Mouse (Mus musculus): ENCODE measurements around the gene Tbl1x. TPM values are rescaled to one million over a fixed set of nuclear protein-coding genes. Genes with fewer than 3 reads are reported as not detected.
"Not testable (repeated sequence)": the region's sequence is repeated elsewhere in the genome, so short reads cannot be mapped to it uniquely, and the experiment has no call there.

Gene Tbl1x
- polyA plus RNA-seq, 1 experiment, result 8.3 TPM

- WGBS, result 38% methylated on average over 8 of the region's 8 CpGs
- no peak for DNase-seq (ENCODE audit: low read depth in 1 of 2, low spot score in 2 of 2)
- H3K36me3 ChIP-seq (ENCODE audit: control insufficient read depth, insufficient read depth, low read length), result no peaks in the 10 kb centered on the region
- no peaks in the 10 kb centered on the region for H3K27me3 ChIP-seq (ENCODE audit: control insufficient read depth, insufficient read depth, low read length)
- no peak overlapping the region for H3K27ac ChIP-seq (ENCODE audit: insufficient read depth, low read length)
- no peak for TF ChIP-seq CTCF (IDR thresholded peaks at IDR 0.05; ENCODE audit: extremely low read depth, insufficient read depth, insufficient read length, insufficient replicate concordance)
- H3K4me3 ChIP-seq (ENCODE audit: extremely low read depth, insufficient read depth, insufficient read length), result no peak overlapping the region
- H3K4me1 ChIP-seq (ENCODE audit: control insufficient read depth, insufficient read depth, insufficient read length), result peaks cover 6% of the 10 kb centered on the region
Measured at GRCm38 (mm10) chrX:77517274-77518085, 6.7 kb downstream of the Tbl1x start.

DNA sequence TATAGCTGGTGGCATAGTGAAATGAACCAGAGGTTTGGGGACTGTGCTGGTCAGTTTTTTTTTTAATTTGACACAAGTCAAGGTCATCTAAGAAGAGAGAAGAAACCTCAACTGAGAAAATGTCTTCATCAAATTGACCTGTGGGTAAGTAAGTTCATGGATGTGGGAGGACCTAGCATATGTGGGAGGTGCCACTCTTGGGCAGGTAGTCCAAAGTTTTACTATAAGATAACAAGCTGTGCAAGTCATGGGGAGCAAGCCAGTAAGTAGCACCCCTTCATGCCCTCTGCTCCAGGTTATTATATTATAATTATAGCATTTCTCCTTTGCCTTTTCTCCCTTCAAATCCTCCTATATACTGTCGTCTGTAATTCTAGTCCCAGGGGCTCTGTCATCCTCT lies 8.1 kb downstream of the Tbl1x start:
- Histone ChIP-seq H3K27me3 (ENCODE audit: control insufficient read depth, insufficient read depth, low read length) (no peaks in the 10 kb centered on the region), H3K4me1 (ENCODE audit: control insufficient read depth, insufficient read depth, insufficient read length) (peaks cover 10% of the 10 kb centered on the region), H3K27ac (ENCODE audit: insufficient read depth, low read length) (no peak overlapping the region), H3K36me3 (ENCODE audit: control insufficient read depth, insufficient read depth, low read length) (no peaks in the 10 kb centered on the region), H3K4me3 (ENCODE audit: extremely low read depth, insufficient read depth, insufficient read length) (no peak overlapping the region)
- no peak for DNase-seq (ENCODE audit: low read depth in 1 of 2, low spot score in 2 of 2)
- 77% methylated on average over 1 of the region's 1 CpGs for WGBS
- TF ChIP-seq POLR2A (IDR thresholded peaks at IDR 0.05; ENCODE audit: low read depth, low read length), result no peak
- TF ChIP-seq CTCF (IDR thresholded peaks at IDR 0.05; ENCODE audit: extremely low read depth, insufficient read depth, insufficient read length, insufficient replicate concordance), result no peak

- Histone ChIP-seq H3K36me3 (ENCODE audit: control insufficient read depth, insufficient read depth, low read length) (no peaks in the 10 kb centered on the region), H3K4me3 (ENCODE audit: extremely low read depth, insufficient read depth, insufficient read length) (no peak overlapping the region), H3K27me3 (ENCODE audit: control insufficient read depth, insufficient read depth, low read length) (no peaks in the 10 kb centered on the region), H3K27ac (ENCODE audit: insufficient read depth, low read length) (no peak overlapping the region), H3K4me1 (ENCODE audit: control insufficient read depth, insufficient read depth, insufficient read length) (peaks cover 8% of the 10 kb centered on the region)
- DNase-seq (ENCODE audit: low read depth in 1 of 2, low spot score in 2 of 2), result no peak
- 65% methylated on average over 3 of the region's 3 CpGs for WGBS
- TF ChIP-seq POLR2A (IDR thresholded peaks at IDR 0.05; ENCODE audit: low read depth, low read length) (no peak), CTCF (IDR thresholded peaks at IDR 0.05; ENCODE audit: extremely low read depth, insufficient read depth, insufficient read length, insufficient replicate concordance) (no peak)
Measured at GRCm38 (mm10) chrX:77522842-77523375, 12.1 kb downstream of the Tbl1x start.

DNA sequence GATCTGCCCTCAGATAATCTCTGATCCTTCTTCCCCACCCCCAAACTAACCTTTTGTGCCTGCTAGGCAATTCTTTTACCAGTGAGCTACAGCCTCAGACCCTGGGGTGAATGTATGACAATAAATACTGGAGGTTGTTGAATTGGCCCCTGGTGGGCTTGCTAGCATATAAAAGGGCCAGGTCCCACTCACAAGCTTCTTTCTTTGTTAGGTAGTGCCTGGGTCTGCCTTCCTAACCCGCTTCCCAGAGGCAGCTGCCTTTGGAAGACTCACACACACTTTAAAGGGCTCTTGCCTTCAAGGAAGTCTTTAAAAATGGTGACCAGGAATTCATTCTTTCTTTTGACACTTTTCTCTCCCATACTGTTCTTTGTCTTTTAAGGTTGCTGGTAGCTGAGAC lies 14.4 kb downstream of the Tbl1x start:
- no peak overlapping the region for H3K4me3 ChIP-seq (ENCODE audit: extremely low read depth, insufficient read depth, insufficient read length)
- WGBS, result 58% methylated on average over 1 of the region's 1 CpGs
- no peak for DNase-seq (ENCODE audit: low read depth in 1 of 2, low spot score in 2 of 2)
- H3K27ac ChIP-seq (ENCODE audit: insufficient read depth, low read length), result no peak overlapping the region
- peaks cover 4% of the 10 kb centered on the region; the same call in 1 of the 2 replicates for H3K4me1 ChIP-seq (ENCODE audit: control insufficient read depth, insufficient read depth, insufficient read length)
- H3K27me3 ChIP-seq (ENCODE audit: control insufficient read depth, insufficient read depth, low read length), result no peaks in the 10 kb centered on the region
- no peak for TF ChIP-seq CTCF (IDR thresholded peaks at IDR 0.05; ENCODE audit: extremely low read depth, insufficient read depth, insufficient read length, insufficient replicate concordance)
- H3K36me3 ChIP-seq (ENCODE audit: control insufficient read depth, insufficient read depth, low read length), result no peaks in the 10 kb centered on the region

GRCm38 (mm10) chrX:77528401-77528800 lies 17.6 kb downstream of the Tbl1x start:
- H3K27ac ChIP-seq (ENCODE audit: insufficient read depth, low read length), result no peak overlapping the region
- no peaks in the 10 kb centered on the region for H3K36me3 ChIP-seq (ENCODE audit: control insufficient read depth, insufficient read depth, low read length)
- no peak for DNase-seq (ENCODE audit: low read depth in 1 of 2, low spot score in 2 of 2)
- no peaks in the 10 kb centered on the region for H3K27me3 ChIP-seq (ENCODE audit: control insufficient read depth, insufficient read depth, low read length)
- peaks cover 5% of the 10 kb centered on the region; the same call in 1 of the 2 replicates for H3K4me1 ChIP-seq (ENCODE audit: control insufficient read depth, insufficient read depth, insufficient read length)
- TF ChIP-seq POLR2A (IDR thresholded peaks at IDR 0.05; ENCODE audit: low read depth, low read length) (no peak), CTCF (IDR thresholded peaks at IDR 0.05; ENCODE audit: extremely low read depth, insufficient read depth, insufficient read length, insufficient replicate concordance) (no peak)
- 88% methylated on average over 1 of the region's 1 CpGs for WGBS
- no peak overlapping the region for H3K4me3 ChIP-seq (ENCODE audit: extremely low read depth, insufficient read depth, insufficient read length)

DNA sequence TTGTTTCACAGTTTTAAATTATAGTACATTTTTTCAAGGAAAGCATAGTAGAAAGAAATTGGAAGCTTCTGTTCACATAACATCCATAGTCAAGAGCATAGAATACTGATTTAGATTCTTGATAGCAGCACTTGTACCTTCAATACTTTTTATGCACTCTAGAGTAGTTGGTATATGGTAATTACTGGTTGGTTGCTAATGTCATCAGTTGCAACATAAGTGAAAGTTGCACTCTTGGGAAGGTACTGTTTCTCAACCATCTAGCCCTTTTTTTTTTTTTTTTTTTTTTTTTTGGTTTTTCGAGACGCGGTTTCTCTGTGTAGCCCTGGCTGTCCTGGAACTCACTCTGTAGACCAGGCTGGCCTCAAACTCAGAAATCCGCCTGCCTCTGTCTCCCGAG lies 20.2 kb downstream of the Tbl1x start:
- TF ChIP-seq POLR2A (IDR thresholded peaks at IDR 0.05; ENCODE audit: low read depth, low read length) (no peak), CTCF (IDR thresholded peaks at IDR 0.05; ENCODE audit: extremely low read depth, insufficient read depth, insufficient read length, insufficient replicate concordance) (no peak)
- Histone ChIP-seq H3K36me3 (ENCODE audit: control insufficient read depth, insufficient read depth, low read length) (no peaks in the 10 kb centered on the region), H3K27me3 (ENCODE audit: control insufficient read depth, insufficient read depth, low read length) (no peaks in the 10 kb centered on the region), H3K4me3 (ENCODE audit: extremely low read depth, insufficient read depth, insufficient read length) (no peak overlapping the region), H3K4me1 (ENCODE audit: control insufficient read depth, insufficient read depth, insufficient read length) (peaks cover 5% of the 10 kb centered on the region; the same call in 1 of the 2 replicates), H3K27ac (ENCODE audit: insufficient read depth, low read length) (no peak overlapping the region)
- WGBS, result 88% methylated on average over 5 of the region's 5 CpGs
- no peak for DNase-seq (ENCODE audit: low read depth in 1 of 2, low spot score in 2 of 2)

DNA sequence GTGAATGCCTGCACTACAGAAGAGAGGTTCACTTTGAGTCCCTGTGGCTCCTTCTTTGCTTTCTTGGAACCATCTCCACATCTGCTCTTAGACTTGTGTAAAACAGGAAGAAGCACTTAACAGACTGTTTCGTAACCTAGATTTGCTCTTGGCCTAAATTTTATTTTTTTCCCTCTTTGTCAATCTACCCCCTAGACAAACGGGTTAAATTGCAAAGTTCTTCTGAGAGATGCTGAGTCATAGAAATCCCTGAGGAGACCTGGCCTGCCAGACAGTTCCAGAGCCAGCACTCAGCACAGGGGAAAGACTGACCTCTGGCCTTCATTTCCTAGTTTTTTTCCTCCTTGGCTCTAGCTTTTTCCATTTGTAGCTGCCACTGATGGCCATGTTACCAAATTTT lies 23.1 kb downstream of the Tbl1x start:
- TF ChIP-seq POLR2A (IDR thresholded peaks at IDR 0.05; ENCODE audit: low read depth, low read length), result no peak
- TF ChIP-seq CTCF (IDR thresholded peaks at IDR 0.05; ENCODE audit: extremely low read depth, insufficient read depth, insufficient read length, insufficient replicate concordance), result no peak
- H3K27ac ChIP-seq (ENCODE audit: insufficient read depth, low read length), result no peak overlapping the region
- 45% methylated on average over 2 of the region's 2 CpGs for WGBS
- H3K4me1 ChIP-seq (ENCODE audit: control insufficient read depth, insufficient read depth, insufficient read length), result peaks cover 5% of the 10 kb centered on the region; the same call in 1 of the 2 replicates
- no peak overlapping the region for H3K4me3 ChIP-seq (ENCODE audit: extremely low read depth, insufficient read depth, insufficient read length)
- no peak for DNase-seq (ENCODE audit: low read depth in 1 of 2, low spot score in 2 of 2)
- H3K36me3 ChIP-seq (ENCODE audit: control insufficient read depth, insufficient read depth, low read length), result no peaks in the 10 kb centered on the region
- no peaks in the 10 kb centered on the region for H3K27me3 ChIP-seq (ENCODE audit: control insufficient read depth, insufficient read depth, low read length)

- H3K4me3 ChIP-seq (ENCODE audit: extremely low read depth, insufficient read depth, insufficient read length); H3K4me1 ChIP-seq (ENCODE audit: control insufficient read depth, insufficient read depth, insufficient read length); H3K27me3 ChIP-seq (ENCODE audit: control insufficient read depth, insufficient read depth, low read length); DNase-seq (ENCODE audit: low read depth in 1 of 2, low spot score in 2 of 2); H3K27ac ChIP-seq (ENCODE audit: insufficient read depth, low read length); H3K36me3 ChIP-seq (ENCODE audit: control insufficient read depth, insufficient read depth, low read length): not testable (repeated sequence)
- 88% methylated on average over 4 of the region's 4 CpGs for WGBS
Measured at GRCm38 (mm10) chrX:77539770-77540169, 29.0 kb downstream of the Tbl1x start.

All from spleen, adult 2 months (tissue).